Mouse (Mus musculus): ENCODE measurements around the gene Ssr2.
A peak's percentile ranks its signal among the peaks of the same experiment; 100 is the strongest.

The Ssr2 gene

DNA sequence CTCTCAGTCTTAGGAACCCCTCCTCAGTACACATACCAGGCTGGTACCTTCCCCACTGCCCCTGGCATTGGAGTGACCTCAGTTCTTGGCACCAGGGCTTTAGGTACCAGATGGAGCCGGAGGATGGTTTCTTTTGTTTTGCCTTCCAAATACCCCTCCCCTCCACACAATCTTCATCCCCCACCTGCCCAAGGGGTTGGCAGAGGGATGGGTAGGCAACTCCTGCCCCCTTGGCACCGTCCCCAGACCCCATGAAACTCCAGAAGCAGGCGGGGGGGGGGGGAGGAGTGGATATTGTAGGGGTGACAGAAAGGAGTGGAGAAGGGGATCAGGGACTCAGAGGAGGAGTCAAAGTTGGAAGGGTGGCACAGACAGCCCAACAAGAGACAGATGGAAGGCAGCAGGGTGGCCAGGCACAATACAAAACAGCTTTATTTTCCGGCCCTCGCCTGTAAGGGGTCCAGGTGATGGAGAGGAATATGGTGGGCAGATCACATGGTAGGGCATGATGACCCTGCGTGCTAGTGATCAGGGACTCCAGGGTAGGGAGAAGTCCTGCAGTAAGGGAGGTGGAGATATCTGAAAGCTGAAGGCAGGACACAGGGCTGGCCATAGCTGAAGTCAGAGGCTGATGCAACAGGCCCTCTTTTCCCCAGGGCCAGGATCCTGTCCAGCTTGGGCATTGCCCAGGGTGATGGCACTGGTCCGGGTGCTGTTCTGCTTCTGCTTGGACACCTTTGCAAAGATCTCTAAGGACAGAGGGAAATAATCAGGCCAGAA lies 33.9 kb upstream of the Ssr2 start:
- no peak for DNase-seq (ENCODE audit: low spot score)

GRCm38 (mm10) chr3:88542486-88542885 lies 33.2 kb upstream of the Ssr2 start:
- no peak for DNase-seq (ENCODE audit: low spot score)

GRCm38 (mm10) chr3:88543174-88543573 lies 32.5 kb upstream of the Ssr2 start:
- no peak for DNase-seq (ENCODE audit: low spot score)

DNA sequence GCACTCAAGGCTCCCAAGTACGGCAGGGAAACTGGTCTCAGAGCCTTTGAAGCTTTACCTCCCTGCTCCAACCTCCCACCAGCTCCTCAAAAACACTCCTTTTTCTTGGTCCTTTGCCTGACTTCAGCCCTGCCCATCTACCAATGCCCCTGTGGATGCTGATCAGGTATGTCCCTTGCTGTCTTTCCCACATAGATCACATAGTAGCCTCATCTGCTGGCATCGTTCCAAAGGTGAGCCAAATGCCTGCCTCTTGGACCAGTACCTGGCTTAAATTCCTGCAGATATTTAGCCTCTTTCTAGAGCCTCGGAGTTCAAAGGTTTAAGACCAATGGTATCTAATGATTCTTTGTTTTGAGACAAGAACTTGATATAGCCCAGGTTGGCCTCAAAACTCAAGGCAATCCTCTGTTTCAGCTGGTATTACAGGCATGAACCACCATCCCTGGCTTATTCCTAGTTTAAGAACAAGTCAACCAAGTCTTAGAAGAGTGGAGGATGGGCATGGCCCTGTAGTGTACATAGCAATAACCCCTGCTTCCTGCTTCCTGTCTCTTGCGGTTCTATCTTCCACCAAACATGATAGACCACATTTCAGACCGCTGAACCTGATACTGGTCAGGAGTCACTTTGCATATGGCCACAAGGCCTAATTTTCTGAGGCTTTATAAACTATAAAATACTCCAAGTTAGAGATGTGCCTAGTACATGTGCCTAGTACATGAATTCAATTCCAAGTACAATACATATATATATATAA lies 31.8 kb upstream of the Ssr2 start:
- DNase-seq (ENCODE audit: low spot score): no peak

GRCm38 (mm10) chr3:88544514-88544913 lies 31.2 kb upstream of the Ssr2 start:
- no peak for DNase-seq (ENCODE audit: low spot score)

- no peak for DNase-seq (ENCODE audit: low spot score)
Observed at GRCm38 (mm10) chr3:88544955-88545591, 30.6 kb upstream of the Ssr2 start.

DNA sequence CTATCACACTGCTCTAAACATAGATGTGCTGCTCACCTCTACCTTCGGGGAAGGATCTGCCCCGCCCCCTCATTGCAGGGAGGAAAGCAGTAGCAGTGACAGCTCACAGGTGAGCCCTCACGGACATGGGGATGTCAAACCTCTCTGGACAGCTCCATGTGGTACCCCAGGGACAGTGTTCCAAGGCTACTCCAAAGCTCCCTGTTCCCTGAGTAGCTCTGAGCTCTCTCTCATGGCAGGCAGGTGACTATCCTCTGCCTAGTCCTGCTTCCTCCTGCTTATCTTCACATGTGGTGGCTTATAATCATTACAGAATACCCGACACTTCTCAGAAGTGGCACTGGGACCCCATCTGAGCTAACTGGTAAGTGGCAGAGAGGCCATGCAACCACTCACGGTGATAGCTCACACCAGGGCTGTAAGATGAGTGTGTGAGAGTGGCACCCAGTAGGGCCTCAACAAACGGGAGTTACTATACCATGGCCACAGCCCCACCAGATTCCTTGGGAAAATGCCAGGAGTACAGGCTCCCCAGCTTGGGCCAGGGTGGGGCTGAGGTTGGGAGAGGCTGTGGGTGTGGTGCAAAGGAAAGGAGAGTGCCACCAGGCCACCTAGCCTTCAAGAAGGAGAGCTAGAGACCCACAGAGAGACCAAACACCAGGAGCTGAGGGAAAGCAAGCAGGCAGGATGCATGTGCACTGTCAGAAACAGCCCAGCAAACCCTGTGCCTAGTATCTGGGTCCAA lies 28.8 kb upstream of the Ssr2 start:
- DNase-seq (ENCODE audit: low spot score): no peak

DNA sequence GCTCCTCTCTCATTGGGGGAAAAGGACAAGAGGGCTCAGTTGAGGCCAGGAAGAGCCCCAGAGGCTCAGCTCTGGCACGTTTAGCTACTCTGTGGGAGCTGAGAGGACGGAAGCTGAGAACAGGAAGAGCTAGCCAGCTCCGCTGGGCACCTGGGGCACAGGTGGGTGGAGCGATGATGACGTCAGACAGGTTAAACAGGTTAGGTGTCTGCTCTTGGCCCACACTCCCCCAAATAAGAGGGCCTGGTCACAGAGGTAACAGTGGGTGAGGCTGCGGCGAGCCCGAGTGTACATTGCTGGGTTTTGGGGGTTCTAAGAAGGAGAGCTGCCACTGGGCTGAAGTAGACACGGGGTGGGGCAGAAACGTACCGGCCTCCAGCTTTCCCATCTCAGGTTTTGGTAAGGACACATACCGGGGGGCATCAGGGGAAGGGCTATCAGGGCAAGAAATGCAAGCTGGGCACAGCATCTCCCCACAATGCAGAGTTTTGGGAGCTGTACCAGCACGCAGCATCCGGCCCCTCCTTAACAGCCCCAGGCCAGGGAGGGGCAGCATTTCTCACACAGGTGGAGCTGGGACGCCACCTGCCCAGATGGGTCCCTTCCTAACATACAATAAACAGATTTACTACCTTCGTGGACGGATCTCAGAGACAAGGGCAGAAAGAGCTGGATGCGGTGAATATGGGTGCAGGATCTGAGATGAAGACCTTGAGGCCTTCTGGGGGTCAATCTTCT lies 27.3 kb upstream of the Ssr2 start, which contains the start of gene Rab25:
TSS of gene Rab25 (minus strand) at position 121 of the 738 bp plus-strand sequence.
- no peak for DNase-seq (ENCODE audit: low spot score)

DNA sequence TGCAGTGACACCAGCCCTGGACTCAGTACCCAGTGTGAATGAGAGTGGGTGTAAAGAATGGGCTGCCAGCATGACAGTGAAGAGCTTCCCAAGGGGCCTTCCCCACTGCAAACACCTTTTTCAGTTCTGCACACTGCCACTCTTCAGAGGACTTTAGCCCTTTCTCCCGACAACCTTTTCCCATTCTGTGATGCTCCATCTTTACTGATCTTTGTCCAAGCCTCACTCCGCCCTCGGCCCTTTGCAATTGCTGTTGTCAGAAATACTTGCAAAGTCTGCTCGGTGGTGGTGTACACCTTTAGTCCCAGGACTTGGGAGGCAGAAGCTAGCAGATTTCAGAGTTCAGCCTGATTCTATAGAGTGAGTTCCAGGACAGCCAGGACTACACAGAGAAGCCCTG lies 24.1 kb upstream of the Ssr2 start:
- DNase-seq (ENCODE audit: low spot score): no peak

DNA sequence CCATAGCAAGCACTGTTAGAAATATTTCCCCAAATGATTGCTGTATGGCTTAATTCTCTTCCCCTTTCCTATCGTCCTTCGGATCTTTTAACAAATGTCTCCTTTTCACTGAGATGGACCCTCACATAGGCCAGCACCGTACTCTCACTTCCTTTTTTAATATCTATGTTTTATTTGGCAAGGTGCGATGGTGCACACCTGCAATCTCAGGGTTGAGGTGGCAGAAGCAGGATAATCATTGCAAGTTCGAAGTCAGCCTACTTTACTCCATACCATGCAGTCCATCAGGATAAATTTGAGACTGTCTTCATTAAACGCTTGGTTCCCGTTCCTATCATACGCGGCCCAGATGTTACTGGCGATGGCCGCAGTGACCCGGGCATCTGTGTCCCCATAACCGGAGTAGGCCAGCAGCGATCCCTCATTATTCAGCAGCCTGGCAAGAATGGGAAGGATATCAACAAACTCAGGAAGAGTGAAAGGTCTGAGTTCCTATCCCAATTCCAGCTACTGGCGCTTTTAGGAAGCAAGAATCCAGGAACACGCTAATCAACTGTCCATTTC lies 23.5 kb upstream of the Ssr2 start:
- no peak for DNase-seq (ENCODE audit: low spot score)

DNA sequence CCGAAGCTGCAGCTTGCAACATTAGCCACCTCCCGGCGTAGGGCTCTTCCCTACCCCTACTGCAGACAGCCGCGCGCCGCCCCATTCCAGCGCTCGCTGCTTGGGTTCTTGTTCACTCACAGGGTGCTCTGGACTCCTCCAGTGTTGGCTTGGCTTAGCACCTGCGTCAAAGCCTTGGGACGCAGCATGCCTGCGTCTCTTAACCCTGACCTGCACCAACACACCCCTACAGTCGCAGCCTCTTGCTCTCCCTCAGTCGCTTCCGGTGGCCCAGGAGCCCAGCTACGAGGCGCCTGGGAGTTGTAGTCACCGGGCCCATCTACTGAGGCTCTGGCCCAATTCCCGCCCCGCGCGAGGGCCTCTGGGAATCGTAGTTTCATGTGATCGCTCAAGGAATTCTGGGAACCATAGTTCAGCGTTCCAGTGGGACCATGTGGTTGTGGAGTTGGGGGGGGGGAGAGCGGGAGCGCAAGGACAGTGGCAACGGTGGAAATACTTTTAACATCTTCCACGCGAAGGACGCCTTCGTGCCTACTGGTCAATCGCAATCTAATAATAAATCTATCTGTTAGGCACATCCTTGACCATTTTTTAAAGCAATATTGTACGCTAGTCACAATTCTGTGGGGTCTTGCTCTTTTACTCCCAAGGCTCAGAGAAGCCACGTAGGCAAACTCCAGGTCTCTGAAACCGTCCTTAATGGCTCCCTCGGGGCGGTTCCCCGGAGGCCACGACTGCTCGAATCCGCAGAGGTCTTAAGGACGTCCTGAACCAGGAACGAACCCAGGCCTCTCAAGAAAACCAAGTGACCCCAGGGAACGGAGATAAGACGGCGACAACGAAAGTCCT lies 22.8 kb upstream of the Ssr2 start, which contains the start of gene Lamtor2:
TSS of gene Lamtor2 (minus strand) at position 399 of the 849 bp plus-strand sequence.
- peak; percentile 97 for DNase-seq (ENCODE audit: low spot score)

- DNase-seq (ENCODE audit: low spot score): peak; percentile 83
Observed at GRCm38 (mm10) chr3:88553525-88553879, 22.2 kb upstream of the Ssr2 start, which contains the start of gene Ubqln4. TSS of gene Ubqln4 (plus strand) at chr3:88553758.

GRCm38 (mm10) chr3:88553880-88554586 lies 21.6 kb upstream of the Ssr2 start:
- DNase-seq (ENCODE audit: low spot score): peak; percentile 63

DNA sequence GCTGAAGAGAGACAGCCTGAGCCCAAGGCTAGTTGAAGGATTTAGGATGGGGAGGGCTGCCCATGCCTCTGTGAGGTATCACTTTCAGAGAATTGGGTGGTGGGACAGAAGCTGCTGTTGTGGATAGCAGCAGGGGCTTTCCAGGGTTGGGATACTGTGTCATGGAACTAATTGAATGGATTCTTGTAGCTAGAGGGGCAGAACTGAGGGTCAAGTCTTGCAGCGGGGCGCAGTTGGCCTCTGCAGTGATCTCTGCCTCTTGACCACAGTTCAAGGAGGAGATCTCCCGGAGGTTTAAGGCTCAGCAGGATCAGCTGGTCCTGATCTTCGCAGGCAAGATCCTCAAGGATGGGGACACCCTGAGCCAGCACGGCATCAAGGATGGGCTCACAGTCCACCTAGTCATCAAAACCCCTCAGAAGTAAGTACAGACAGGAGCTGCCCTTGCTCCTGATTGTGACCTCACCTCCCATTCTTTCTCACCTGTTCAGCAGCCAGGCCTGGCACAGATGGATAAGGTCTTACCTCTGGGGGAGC lies 20.5 kb upstream of the Ssr2 start:
- DNase-seq (ENCODE audit: low spot score): no peak

DNA sequence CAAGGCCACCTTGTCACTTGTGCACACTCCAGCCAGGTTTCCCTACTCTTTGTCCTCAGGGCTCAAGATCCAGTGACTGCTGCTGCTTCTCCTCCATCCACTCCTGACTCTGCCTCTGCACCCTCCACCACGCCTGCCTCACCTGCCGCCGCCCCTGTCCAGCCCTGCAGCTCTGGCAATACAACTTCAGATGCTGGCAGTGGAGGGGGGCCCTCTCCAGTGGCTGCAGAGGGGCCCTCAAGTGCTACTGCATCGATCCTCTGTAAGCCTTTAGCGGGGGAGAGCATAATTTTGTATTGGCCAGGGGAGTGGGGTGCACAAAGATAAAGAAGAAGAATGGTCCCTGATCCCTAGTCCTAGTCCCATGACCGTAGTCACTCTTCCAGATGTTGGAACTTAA lies 19.9 kb upstream of the Ssr2 start:
- DNase-seq (ENCODE audit: low spot score): no peak

DNA sequence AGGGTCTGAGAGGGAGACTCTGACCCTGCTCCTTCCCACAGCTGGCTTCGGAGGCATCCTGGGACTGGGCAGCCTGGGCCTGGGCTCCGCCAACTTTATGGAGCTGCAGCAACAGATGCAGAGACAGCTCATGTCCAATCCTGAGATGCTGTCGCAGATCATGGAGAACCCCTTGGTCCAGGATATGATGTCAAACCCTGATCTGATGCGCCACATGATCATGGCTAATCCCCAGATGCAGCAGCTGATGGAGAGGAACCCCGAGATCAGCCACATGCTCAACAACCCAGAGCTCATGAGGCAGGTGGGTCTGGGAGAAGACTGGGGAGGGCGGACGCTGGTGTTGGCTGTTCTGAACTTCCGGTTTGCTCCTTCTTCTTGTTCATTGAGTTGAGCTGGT lies 19.1 kb upstream of the Ssr2 start:
- DNase-seq (ENCODE audit: low spot score): no peak

DNA sequence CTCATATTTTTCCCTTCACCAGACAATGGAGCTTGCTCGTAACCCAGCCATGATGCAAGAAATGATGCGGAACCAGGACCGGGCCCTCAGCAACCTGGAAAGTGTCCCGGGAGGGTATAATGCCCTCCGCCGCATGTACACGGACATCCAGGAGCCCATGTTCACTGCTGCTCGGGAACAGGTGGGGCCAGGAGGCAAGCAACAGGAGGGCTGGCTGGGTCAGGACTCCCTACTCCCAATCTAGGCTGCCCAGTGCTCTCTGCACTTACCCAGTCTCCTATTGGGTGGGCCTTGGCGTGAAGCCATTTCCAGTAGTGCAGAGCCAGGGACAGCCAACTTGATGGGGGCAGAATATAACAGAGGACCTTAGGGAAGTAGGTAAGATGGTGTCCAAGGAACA lies 16.1 kb upstream of the Ssr2 start:
- no peak for DNase-seq (ENCODE audit: low spot score)

GRCm38 (mm10) chr3:88561989-88562388 lies 13.7 kb upstream of the Ssr2 start:
- no peak for DNase-seq (ENCODE audit: low spot score)

GRCm38 (mm10) chr3:88563442-88563841 lies 12.2 kb upstream of the Ssr2 start:
- no peak for DNase-seq (ENCODE audit: low spot score)
